Mouse (Mus musculus) erythroblast, embryonic 14.5 days (primary cell): ENCODE measurements at regions not wholly inside any gene's neighbourhood (a gene's known extent, or its start where the extent isn't known, plus 50 kb on each side); places are given as distances from the start of the nearest gene placed in this dataset.

Experiments
- GATA1 ChIP-seq: IDR thresholded peaks from 2 replicates; pipeline ENCODE4 v1.6.1; 2012; ENCODE audit warnings: low read length, inconsistent platforms, mixed read lengths
- TAL1 ChIP-seq: IDR thresholded peaks from 3 replicates; pipeline ENCODE4 v1.6.1; 2012; ENCODE audit warnings: low read length, inconsistent platforms, mixed read lengths

DNA sequence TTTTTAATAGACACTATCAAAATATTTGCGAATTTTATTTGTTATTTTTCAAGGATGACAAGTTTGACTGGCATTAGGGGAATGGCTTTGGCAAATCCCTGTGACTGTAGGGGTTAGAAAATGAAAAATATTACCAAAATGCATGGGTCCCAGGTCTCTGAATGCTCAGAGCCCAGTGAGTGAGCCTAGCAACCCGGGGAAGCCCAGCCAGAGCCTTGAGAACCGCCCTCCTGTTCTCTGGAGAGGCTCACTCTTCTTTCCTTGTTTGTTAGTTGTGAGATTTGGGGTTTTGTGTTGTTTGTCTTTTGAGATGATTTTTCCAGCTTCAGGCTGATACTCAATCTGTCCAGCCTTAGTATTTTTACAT lies 187.4 kb upstream of the Marcks start:
- no peak for TF ChIP-seq TAL1
- TF ChIP-seq GATA1: no peak
